Mouse (Mus musculus) cortical plate, adult 2 months (tissue): ENCODE results near the gene Ppil1.

ENCODE experiments used
- CTCF ChIP-seq: fragments of 200-500 bp; IDR thresholded peaks from 2 replicates; pipeline ENCODE4 v1.5.1; 2011; ENCODE audit warnings: mild to moderate bottlenecking, control low read depth, low read length; ENCODE audit not compliant: insufficient read depth; ENCODE audit errors: extremely low read depth
- POLR2A ChIP-seq: fragments of 200-500 bp; IDR thresholded peaks from 2 replicates; pipeline ENCODE4 v1.6.1; 2011; ENCODE audit warnings: mild to moderate bottlenecking, low read length, control low read depth; ENCODE audit not compliant: insufficient read depth; ENCODE audit errors: extremely low read depth

DNA sequence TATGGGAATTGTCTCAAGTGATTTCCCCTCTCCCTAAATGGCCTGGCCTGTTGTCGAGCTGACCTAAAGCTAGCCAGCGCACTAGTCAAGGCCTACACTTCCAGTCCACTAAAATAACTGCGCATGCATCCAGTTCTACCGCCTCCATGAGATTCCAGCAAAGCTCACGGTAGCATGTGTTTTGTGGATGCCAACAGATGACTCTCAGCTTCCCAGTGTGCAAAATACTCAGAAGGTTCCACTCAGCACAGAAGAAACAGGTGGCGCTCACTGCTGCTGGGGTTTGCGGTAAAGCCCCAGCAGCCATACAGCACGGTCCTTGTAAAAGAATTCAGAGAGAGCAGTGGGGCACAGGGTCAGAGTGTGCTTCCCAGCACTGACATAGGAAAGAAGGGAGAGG lies 47.6 kb upstream of the Ppil1 start:
- TF ChIP-seq CTCF = no peak
- TF ChIP-seq POLR2A = no peak
